Mouse (Mus musculus): ENCODE results near the gene Xrn1.
"Not testable (repeated sequence)": the region's sequence is repeated elsewhere in the genome, so short reads cannot be mapped to it uniquely, and the experiment has no call there.

The Xrn1 gene

DNA sequence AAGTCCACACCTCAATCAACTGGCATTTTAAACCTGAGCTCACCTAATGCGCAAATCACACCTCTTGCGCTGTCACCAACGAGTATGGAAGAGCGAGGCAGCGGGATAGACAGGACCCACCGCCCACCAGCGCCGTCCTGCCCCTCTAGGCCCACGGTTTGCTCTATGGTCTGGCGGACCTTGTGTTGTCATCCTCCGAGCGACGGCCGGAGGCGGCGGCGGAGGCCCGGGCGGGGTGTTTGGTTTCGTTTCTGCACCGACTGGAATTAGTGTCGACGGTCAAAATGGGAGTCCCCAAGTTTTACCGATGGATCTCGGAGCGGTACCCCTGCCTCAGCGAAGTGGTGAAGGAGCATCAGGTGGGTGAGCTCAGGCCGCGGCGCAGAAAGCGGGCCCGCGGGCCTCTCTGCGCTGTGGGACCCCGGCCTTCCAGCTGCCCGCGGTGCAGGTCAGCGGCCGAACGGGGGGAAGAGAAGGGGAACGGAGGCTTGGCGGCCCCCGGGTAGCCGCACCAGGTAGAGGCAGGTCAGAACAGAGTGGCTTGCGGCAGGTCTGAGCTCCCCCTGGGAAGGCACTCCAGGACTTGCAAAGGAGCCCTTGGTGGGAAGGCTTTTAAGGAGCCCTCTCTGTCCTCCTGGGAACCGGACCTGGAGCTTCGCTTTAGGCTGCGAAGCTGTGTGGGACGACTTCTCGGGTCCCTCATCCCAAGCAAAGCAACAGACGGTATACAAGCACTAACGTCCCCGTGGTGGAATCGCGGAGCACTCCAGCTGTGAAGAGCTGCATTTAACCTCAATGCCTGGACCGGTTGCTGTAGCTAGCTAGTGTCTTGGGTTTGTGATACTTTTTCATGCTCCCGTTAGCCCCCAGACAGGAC is at the start of gene Xrn1:
Xrn1 (plus strand) TSS at position 176 of the 877 bp plus-strand sequence.
- DNase-seq (ENCODE audit: low read depth, low spot score): peak; percentile 92

DNA sequence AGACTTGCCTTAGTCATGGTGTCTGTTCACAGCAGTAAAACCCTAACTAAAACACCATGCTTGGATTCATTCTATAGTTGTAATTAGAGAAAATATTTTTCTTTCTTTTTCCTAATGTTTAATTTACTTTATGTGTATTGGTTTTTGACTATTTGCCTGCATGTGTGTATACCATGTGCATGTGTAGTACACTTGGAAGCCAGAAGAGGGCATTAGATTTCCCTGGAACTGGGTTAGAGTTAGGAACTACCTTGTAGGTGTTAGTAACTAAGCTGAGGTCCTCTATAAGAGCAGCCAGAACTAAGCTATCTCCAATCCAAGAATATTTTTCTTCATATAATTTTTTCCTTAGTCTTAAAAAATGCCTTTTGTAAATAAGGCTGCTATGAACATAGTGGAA is 21.7 kb upstream of the Xrn1 start:
- DNase-seq (ENCODE audit: low read depth, low spot score): no peak

DNA sequence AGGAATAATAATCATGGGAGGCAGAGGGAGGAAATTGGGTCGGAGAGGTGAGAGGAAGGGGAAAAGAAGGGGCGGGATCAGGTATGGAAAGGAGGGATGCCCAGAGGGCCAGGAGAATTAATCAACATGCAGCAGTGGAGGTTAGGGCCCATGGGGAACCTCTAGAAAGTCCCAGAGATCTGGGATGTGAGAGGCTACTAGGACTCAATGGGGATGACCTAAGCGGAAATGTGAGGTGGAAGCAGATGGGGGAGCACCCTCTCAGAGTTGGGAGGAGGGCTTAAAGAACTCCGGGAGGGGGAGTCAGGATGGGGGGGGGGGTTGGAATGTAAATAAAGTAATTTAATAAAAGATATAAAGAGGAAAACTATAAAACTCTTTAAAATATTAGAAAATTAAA is 902 bp upstream of the Xrn1 start:
- DNase-seq (ENCODE audit: low read depth, low spot score): no peak

DNA sequence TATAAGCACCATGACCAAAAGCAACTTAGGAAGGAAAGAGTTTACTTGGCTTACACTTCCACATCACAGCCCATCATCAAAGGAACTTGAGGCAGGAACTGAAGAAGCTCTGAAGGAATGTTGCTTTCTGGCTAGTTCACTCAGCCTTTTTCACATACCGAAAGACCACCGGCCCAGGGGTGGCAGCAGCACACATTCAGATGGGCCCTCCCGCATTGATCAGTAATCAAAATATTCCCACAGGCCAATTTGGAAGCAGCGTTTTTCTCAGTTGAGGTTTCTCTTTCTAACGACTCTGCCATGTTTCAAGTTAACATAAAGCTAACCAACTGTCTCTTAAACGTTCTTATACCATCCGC is 355 bp upstream of the Xrn1 start:
- no peak for DNase-seq (ENCODE audit: low read depth, low spot score)

DNA sequence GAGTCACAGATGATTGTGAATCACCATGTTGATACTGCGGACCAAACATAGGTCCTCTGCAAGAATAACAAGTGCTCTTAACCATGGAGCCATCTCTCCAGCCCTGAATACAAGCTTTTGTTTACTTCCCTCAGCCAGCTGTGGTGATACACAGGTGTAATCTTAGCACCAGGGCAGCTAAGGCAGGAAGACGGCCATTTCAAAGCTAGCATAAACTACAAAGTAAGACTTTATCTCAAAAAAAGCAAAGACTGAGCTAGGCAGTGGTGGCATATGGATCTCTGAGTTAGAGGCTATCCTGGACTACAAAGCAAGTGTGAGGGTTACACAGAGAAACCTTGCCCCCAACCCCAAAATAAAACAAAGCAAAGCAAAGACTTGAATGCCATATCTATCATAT is 3.1 kb downstream of the Xrn1 start:
- DNase-seq (ENCODE audit: low read depth, low spot score): no peak

DNA sequence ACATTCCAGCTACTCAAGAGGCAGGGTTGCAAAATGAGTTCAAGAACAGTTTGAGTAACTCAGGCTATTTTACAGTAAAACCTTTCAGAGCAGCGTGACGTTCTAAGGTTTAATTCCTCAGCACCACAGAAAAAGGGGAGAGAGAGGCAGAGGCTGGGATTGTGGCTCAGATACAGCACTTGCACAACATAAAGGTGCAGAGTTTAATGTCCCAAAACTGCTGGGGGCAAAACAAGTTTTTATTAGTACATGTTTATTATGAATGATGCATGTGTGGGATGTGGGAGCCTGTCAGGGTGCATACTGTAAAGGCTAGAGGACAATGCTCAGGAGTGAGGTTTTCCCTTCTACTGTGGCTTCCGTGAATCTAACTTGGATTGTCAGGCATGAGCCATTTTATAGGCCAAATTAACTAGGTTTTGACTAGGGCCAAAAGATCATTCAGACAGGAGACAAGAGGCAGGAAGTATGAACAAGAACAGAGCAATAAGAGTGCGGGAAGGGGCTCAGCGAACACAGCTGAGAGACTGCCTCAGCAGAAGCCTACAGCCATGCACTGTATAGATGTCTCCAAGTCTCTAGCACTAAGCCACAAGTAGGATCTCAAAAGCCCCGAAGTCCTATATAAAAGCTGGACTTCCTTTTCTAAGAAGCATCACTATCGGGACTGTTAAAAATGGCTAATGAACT is 3.6 kb downstream of the Xrn1 start:
- DNase-seq (ENCODE audit: low read depth, low spot score): no peak

DNA sequence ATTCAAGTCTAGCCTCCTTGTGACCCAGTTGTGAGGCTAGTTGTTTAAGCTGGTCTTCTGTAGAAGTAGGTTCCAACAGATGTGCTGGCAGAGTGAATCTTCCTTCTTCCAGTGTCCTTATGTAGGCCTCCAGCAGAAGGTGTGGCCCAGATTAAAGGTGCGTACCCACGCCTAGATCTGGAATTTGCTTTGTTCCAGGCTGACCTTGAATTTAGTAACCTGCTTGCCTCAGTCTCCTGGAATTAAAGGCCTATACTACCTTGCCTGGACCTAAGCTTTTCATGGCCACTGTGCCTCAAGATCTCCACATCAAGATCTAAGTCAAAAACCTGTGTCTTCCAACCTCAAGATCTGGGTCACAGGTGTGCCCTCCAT is 4.2 kb downstream of the Xrn1 start:
- not testable (repeated sequence) for DNase-seq (ENCODE audit: low read depth, low spot score)

DNA sequence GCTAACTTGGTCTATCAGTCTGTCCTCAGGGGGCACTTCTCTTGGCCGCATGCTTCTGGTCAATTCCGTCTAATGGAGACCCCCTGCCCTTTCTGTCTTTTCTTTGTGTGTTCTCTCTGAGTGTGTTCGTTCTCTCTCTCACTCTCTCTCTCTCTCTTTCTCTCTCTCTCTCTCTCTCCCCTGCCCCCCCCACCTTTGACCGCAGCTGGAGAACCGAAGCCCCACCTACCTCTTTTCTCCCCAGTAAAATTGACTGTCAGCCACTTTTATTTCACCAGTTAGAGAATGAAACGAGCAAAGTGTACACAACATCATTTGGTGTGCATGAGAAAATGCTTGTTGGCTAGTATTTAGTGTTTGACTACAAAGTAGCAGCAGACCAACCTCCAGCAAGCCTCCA is 4.7 kb downstream of the Xrn1 start:
- no peak for DNase-seq (ENCODE audit: low read depth, low spot score)

DNA sequence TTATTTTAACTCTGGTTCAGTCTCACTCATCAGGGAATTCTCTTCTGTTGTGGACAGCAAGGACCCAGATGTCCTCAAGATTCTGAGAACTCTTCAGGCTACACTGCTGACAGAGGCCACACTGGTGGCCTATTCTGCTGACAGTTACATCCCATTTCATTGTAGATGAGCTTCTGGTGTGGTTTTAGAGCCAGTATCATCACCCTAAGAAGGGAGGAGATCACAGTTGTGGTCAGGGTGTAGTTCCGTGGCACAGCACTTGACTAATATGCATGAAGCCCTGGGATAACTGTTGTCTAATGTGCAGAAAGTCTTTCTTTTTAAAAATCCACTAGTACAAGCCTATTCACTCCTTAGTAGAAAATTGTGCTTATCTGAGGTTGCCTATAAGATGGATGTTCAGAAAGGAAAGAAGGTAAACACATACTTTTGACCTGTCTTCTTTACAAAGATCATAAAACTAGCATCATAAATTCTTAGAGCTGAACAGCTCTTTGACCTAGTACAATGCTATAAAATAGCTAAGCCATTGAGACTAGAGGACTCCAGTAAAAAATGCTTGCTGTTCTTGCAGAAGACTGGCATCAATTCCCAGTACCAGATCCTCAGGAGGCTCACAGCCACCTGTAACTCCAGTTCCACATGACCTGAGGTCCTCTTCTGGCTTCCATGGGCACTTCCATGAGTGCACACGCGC is 5.3 kb downstream of the Xrn1 start:
- DNase-seq (ENCODE audit: low read depth, low spot score): no peak

DNA sequence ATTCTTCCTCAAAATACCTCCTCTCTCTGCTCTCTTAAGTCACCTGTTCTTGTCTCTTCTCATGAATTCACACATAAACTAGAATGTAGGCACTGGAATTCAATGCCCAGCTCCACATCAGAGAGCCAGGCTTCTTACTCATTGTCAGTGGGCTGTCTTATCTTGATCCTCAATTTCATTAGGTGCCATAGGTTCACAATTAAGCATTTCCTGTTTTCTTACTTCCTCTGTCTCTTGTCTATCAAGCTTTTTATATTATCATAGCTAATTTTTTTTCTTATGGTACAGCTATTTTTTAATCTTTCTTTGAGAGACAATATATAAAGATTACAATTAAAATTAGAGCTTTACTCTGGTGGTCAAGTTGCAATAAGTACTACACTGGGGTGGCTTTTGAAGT is 6.5 kb downstream of the Xrn1 start:
- no peak for DNase-seq (ENCODE audit: low read depth, low spot score)

DNA sequence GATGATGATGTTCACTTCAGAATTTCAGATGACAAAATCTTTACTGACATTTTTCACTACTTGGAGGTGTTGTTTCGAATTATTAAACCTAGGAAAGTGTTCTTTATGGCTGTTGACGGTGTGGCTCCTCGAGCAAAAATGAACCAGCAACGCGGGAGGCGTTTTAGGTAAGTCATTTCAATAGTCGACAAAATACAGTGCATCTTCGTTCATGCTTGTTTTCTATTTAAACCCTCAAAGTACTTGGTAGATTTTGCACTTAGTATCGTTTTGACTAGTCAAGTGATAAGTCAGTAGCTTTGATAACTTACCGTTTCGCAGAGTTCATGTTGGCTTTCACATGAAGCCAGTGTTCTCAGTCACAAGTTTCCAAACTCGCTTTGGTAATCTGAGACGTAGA is 9.5 kb downstream of the Xrn1 start:
- DNase-seq (ENCODE audit: low read depth, low spot score): no peak

DNA sequence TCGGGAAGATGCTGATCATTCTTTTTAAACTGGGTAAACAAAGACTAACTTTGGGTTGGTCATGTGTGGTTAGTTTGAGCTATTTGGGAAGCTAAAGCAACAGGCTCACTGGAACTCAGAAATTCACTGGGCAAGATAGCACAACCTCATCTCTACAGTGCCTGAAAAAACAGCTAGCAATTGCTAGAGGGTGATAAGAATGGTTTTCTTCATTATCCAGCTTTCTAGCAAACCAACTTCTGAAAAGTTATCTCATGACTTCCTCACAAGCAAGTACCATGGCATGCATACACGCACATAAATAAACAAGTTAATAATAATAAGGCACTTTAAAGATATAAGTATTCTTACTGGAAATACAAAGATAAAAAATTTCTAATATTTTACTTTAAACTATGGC is 23.7 kb downstream of the Xrn1 start:
- DNase-seq (ENCODE audit: low read depth, low spot score): no peak

DNA sequence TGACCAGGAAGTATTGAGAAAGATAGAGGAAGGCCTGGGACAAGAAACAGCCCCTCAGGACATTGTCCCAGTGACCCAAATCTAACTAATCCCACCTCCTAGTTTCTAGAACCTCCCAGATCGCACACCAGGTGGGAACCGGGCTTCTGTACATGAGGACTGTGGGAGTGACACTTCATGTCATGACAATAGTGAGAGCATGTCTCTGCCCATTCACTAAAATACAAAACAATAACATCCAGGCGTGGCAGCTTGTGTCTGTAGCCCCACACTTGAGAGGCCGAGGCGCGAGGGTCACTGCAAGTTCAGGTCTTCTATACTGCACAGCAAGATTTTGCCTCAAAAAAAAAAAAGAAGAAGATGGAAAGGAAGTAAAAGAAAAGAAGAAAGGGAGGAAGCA is 25.3 kb downstream of the Xrn1 start:
- DNase-seq (ENCODE audit: low read depth, low spot score): no peak

DNA sequence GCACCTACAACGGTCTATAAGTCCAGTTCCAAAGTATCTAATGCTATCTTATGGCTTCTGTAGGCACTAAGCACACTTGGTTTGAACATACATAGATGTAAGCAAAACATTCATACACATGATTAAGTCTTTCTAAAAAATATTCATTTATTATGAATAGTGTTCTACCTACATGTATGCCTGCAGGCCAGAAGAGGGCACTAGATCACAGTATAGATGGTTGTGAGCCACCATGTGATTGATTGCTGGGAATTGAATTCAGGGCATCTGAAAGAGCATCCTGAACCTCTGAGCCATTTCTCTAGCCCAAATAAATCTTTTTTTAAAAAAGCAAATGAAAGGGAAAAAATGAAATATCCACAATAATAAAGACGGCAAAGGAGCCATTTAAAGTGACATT is 37.7 kb downstream of the Xrn1 start:
- DNase-seq (ENCODE audit: low read depth, low spot score): no peak

DNA sequence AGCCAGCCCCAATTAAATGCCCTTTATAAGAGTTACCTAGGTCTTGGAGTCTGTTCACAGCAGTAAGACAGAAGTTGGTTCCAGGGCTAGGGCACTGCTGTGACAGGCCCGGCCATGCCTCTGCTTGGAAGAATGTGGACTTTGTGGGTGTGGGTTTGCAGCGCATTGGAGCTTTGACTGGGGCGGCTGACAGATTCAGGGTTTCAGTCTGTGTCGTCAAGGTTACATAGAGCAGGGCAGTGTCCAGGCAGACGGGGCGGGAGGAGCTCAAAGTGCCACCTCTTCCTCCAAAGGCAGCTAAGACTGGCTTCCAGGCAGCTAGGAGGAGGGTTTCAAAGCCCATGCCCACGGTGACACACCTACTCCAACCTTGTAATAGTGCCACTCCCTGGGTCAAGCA is 49.9 kb downstream of the Xrn1 start:
- DNase-seq (ENCODE audit: low read depth, low spot score): no peak

DNA sequence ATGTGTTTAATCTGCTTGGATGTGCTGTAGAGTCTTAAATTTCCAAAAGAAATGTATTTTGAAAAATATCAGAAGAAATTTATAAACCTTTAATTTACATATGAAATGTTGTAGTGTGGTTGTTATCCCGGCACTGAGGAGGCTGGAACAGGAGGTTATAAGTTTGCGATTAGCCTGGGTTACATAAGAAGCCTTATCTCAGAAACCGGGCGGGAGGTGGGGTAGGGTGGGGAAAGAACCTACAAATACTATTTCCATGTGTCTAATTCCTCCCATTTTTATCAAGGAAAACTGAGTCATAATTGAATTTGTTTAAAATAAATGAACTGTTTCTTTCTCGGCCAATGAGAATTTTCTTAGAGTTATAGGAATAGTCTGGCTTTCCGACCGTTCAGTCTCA is 56.1 kb downstream of the Xrn1 start:
- DNase-seq (ENCODE audit: low read depth, low spot score): no peak

DNA sequence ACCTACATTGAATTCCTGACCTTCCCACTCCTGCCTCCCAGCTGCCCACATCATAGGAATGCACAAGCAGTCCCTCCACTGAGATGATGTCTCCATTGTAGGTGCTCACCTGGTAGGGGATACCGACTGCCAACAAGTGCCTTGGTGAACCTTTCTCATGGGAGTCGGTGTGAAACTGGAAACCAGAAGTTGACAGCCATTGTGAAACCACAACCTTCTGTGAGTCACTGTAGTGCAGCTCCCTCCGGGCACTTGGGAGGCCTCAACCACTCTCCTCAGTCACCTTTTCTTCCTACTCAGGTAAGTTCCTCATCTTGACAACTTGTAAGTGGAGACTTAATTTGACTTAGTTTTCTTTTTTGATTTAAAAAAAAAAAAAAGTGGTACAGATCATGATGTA is 69.4 kb downstream of the Xrn1 start:
- no peak for DNase-seq (ENCODE audit: low read depth, low spot score)

DNA sequence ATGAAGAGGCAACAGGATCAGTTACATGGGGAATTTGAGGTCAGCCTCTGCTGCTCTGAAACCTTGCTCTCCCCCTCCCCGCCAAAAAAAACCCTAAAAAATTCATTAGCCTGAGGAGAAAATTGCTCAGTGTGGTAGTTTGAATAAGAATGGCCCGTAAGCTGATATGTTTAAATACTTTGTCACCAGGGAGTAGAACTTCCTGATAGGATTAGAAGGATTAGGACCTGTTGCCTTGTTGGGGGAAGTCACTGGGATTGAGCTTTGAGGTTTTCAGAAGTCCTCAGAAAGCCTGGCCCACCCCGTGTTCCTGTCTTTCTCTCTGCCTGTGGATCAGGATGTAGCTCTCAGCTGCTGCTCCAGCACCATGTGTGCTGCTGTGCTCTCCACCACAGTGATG is 73.4 kb downstream of the Xrn1 start:
- no peak for DNase-seq (ENCODE audit: low read depth, low spot score)

DNA sequence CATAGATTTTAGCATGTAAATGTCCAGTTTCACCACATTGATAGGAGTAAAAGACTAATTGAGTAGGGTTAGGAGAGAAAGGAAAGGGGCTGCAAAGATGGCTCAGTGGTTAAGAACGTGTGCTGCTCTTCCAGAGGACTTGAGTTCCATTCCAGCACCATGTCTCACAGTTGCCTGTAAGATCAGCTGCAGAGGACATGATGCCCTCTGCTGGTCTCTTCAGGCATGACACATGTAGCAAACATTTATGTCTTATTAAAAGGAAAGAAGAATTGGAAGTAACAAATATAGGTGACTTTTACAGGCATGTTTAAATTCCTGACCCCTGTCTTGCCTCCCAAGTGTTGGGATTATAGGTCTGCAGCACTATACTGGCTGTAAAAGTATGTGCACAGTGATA is 74.3 kb downstream of the Xrn1 start:
- DNase-seq (ENCODE audit: low read depth, low spot score): peak; percentile 10

DNA sequence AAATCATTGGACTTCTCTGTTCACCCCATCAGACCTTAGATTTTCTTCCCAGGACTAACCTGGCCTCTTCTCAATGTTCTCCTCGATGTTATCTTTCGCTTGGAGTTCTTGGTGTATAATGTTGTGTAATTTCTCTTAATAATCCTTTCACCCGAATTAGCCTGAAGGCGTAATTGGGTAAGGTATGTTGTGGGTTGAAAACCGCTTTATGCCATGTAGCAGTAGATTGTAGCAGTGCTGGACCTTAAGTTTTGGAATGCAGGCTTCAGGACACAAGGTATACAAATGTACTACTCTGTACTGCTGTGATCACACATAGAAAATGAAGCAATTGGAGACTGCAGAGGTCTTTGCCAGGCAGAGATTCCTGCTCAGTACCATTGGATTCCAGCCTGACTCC is 75.3 kb downstream of the Xrn1 start:
- no peak for DNase-seq (ENCODE audit: low read depth, low spot score)

DNA sequence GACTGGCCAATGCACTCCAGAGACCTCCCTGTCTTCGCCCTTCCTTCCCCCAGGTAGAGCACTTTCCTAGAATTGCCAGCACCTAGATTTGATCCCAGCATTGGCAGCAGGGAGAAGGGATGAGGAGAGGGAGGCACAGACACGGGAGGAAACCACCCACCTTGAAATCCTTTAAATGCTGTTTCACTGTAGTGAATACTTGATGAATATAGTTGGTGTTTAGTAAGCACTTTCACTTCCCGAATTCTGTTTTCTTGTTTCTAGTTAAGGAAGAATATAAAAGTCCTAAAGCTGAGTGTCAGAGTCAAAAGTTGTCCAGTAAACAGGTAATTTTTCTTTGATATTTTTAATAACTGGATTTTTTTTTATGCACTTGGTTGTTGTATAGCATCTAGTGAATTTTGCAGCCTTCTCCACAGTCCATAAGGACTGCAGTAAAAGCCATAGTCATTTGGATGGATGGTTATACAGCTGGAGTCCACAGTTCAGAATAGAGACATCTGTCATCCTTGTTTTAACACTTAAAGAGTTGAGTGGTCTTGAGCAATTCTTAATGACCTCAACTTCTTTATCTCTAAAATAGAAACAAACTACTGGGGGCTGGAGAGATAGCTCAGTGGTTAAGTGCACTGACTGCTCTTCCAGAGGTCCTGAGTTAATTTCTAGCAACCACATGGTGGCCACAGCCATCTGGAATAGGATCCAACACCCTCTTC is 81.0 kb downstream of the Xrn1 start:
- DNase-seq (ENCODE audit: low read depth, low spot score): no peak

DNA sequence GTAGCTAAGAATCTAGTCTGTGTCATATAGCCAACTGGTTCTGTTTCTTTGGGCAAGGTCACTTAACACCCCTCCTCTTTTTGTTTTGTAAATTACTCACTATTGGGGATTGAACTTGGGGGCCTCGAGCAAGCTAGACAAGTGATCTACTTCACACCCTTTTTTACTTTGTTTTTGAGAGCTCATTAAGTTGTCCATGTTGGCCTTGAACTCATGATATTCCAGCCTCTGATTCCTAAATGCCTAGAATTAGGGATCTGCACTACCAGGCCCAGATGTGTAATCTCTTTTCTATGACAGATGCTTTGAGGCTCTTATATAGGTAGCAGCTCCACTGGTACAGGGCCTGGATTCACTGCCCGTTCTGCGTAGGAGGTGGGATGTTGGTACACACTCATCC is 89.7 kb downstream of the Xrn1 start:
- no peak for DNase-seq (ENCODE audit: low read depth, low spot score)
